Mouse (Mus musculus) myocyte (in vitro differentiated cells): Measurements from ENCODE around the gene Dtl. TPM values are rescaled to one million over a fixed set of nuclear protein-coding genes. Genes with fewer than 3 reads are reported as not detected.

ENCODE experiments used
- H3K27me3 ChIP-seq: one replicate; pipeline ENCODE4 v1.6.1; 2011; ENCODE audit not compliant: control insufficient read depth, insufficient read depth, insufficient read length
- H3K36me3 ChIP-seq: one replicate; pipeline ENCODE4 v1.6.1; 2011; ENCODE audit not compliant: control insufficient read depth, insufficient read depth
- H3K4me2 ChIP-seq: one replicate; pipeline ENCODE4 v1.6.1; 2011; ENCODE audit warnings: low read depth, control low read depth
- H3K4me3 ChIP-seq: one replicate; pipeline ENCODE4 v1.5.1; 2011; ENCODE audit warnings: mild to moderate bottlenecking, control low read depth, moderate library complexity
- H3K79me2 ChIP-seq: one replicate; pipeline ENCODE4 v1.6.1; 2011; ENCODE audit not compliant: control insufficient read depth, insufficient read depth
- H3ac ChIP-seq: one replicate; pipeline ENCODE4 v1.6.1; 2011; ENCODE audit not compliant: control insufficient read depth, insufficient read length
- CEBPB ChIP-seq: IDR thresholded peaks from 2 replicates; pipeline ENCODE4 v1.6.1; 2011; ENCODE audit warnings: mild to moderate bottlenecking, moderate library complexity; ENCODE audit not compliant: poor library complexity, insufficient read depth, severe bottlenecking
- E2F4 ChIP-seq: IDR thresholded peaks from one replicate; pipeline ENCODE4 v1.6.1; 2011; ENCODE audit warnings: mild to moderate bottlenecking, control low read depth, moderate library complexity; ENCODE audit not compliant: insufficient read depth
- MAX ChIP-seq: IDR thresholded peaks from one replicate; pipeline ENCODE4 v1.6.1; 2011; ENCODE audit warnings: low read depth, mild to moderate bottlenecking, control low read depth
- MYOD1 ChIP-seq, 3 experiments: IDR thresholded peaks; one replicate each; pipeline ENCODE4 v1.6.1; 2011; ENCODE audit warnings: control low read depth in 2 of 3, low read depth in 2 of 3, mild to moderate bottlenecking in 2 of 3, moderate library complexity in 1 of 3; ENCODE audit not compliant: insufficient read length in 2 of 3, control insufficient read depth in 1 of 3
- MYOG ChIP-seq, 3 experiments: IDR thresholded peaks; one replicate each; pipeline ENCODE4 v1.6.1; 2011; ENCODE audit warnings: control low read depth in 2 of 3, low read depth in 2 of 3, mild to moderate bottlenecking in 2 of 3; ENCODE audit not compliant: insufficient read length in 2 of 3, control insufficient read depth in 1 of 3, insufficient read depth in 1 of 3
- POLR2A ChIP-seq: IDR thresholded peaks from one replicate; pipeline ENCODE4 v1.6.1; 2011; ENCODE audit warnings: low read depth, mild to moderate bottlenecking, control low read depth, moderate library complexity; ENCODE audit not compliant: insufficient read length
- POLR2AphosphoS2 ChIP-seq: IDR thresholded peaks from one replicate; pipeline ENCODE4 v1.6.1; 2011; ENCODE audit warnings: low read depth, control low read depth; ENCODE audit not compliant: insufficient read length
- REST ChIP-seq: IDR thresholded peaks from one replicate; pipeline ENCODE4 v1.6.1; 2011; ENCODE audit warnings: mild to moderate bottlenecking, control low read depth, moderate library complexity; ENCODE audit not compliant: insufficient read depth, insufficient read length
- SRF ChIP-seq: IDR thresholded peaks from one replicate; pipeline ENCODE4 v1.6.1; 2011; ENCODE audit warnings: low read depth; ENCODE audit not compliant: control insufficient read depth, insufficient read length
- TCF12 ChIP-seq: IDR thresholded peaks from one replicate; pipeline ENCODE4 v1.6.1; 2011; ENCODE audit warnings: mild to moderate bottlenecking, control low read depth; ENCODE audit not compliant: poor library complexity, insufficient read depth, severe bottlenecking
- TCF3 ChIP-seq: IDR thresholded peaks from one replicate; pipeline ENCODE4 v1.6.1; 2011; ENCODE audit warnings: low read depth, control low read depth; ENCODE audit not compliant: insufficient read length
- USF1 ChIP-seq: IDR thresholded peaks from one replicate; pipeline ENCODE4 v1.6.1; 2011; ENCODE audit warnings: low read depth, mild to moderate bottlenecking, control low read depth, moderate library complexity
- polyA plus RNA-seq: library from polyadenylated mRNA; unstranded; fragments of >200 nt; fragmentation: generic; extraction: Trizol; gene quantifications from one replicate; pipeline ENCODE4 v1.2.1, GENCODE M21; 2012; ENCODE audit warnings: missing spikeins

The Dtl gene
- polyA plus RNA-seq, 1 experiment: 1.2 TPM

DNA sequence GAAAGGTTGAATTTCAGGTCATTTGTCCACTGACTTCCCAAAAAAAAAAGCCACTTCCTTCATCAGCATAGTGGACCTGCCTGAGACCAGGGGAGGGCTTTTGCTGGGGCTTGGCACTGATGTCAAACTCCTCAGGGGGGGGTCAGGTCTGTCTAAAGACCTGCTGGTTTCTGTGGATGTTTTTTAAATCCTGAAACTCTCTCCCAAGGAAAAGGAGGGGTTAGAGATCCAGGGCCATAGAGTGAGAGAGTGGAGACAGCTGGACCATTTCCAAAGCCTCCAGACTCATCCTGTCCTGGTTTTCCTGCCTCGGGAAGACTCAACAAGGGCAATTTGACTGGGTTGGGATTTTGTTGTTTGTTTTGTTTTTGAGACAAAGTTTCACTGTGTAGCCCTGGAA is 68.6 kb downstream of the Dtl start:
- Histone ChIP-seq H3K79me2 (no peaks in the 10 kb centered on the region), H3K27me3 (no peaks in the 10 kb centered on the region), H3K36me3 (no peaks in the 10 kb centered on the region), H3K4me3 (no peak overlapping the region), H3K4me2 (no peak overlapping the region), H3ac (no peak overlapping the region)
- no peak for TF ChIP-seq POLR2AphosphoS2
- TF ChIP-seq SRF: no peak
- TF ChIP-seq CEBPB: no peak
- no peak for TF ChIP-seq REST
- TF ChIP-seq E2F4: no peak
- no peak for TF ChIP-seq TCF3
- TF ChIP-seq MYOG (IDR thresholded peaks at IDR 0.05; ENCODE audit: control insufficient read depth in 1 of 3, insufficient read depth in 1 of 3, insufficient read length in 2 of 3, low read depth in 2 of 3): no peak
- TF ChIP-seq USF1: no peak
- TF ChIP-seq MAX: no peak
- TF ChIP-seq TCF12: no peak

DNA sequence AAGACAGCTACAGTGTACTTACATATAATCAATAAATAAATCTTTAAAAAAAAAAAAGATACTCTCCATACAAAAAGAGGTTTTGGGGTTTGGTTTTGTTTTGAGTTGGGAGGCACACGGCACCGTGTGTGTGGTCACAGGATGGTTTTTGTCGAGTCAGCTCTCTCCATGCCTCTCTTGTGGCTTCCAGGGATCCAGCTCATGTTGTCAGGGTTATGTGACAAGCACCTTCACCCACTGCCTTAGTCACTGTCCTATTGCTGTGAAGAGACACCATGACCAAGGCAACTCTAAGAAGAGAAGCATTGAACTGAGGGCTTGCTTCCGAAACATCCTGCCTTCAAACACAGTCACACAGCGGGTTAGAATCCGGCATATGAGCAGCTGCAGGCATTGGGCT is 75.7 kb downstream of the Dtl start:
- Histone ChIP-seq H3K27me3 (no peaks in the 10 kb centered on the region), H3K4me2 (no peak overlapping the region), H3K79me2 (no peaks in the 10 kb centered on the region), H3K36me3 (no peaks in the 10 kb centered on the region), H3ac (no peak overlapping the region), H3K4me3 (no peak overlapping the region)
- no peak for TF ChIP-seq MYOG (IDR thresholded peaks at IDR 0.05; ENCODE audit: control insufficient read depth in 1 of 3, insufficient read depth in 1 of 3, insufficient read length in 2 of 3, low read depth in 2 of 3)
- no peak for TF ChIP-seq E2F4

DNA sequence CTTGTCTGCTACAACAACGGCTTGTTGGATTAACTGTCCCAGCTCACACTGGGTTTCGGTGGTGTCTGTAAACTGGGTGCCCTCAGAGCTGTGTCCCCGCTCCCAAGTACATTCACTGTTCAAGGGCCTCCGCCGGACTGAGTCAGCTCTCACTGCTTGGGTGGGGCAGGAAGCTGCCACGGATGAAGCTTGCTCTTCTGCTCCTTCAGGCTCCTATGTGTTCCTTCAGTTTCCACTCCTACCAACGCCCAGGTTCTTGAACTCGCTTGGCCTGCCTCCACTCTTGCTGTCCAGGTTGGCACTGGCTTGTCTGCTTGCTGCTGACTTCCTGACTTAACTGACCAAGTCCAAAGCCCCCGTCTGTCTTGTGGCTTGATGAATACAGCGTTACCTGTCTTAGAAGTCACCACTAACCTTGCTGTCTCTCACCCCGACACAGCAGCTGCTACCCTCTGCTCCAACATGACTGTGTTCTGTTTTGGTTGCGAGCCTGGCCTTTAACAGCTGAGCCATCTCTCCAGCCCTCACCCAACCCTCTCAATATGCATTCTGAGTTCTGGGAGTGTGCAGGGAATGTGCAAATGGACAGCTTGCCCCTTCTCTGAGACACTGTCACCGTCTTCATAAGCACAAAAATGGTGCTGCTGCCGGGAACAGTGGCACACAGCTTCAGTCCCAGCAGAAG is 76.9 kb downstream of the Dtl start:
- no peak overlapping the region for H3K4me3 ChIP-seq
- no peak overlapping the region for H3ac ChIP-seq
- H3K79me2 ChIP-seq: no peaks in the 10 kb centered on the region
- H3K36me3 ChIP-seq: no peaks in the 10 kb centered on the region
- no peak overlapping the region for H3K4me2 ChIP-seq
- TF ChIP-seq MYOG (IDR thresholded peaks at IDR 0.05; ENCODE audit: control insufficient read depth in 1 of 3, insufficient read depth in 1 of 3, insufficient read length in 2 of 3, low read depth in 2 of 3) (peak in 1 of 3 experiments; percentile 53), CEBPB (no peak), MYOD1 (IDR thresholded peaks at IDR 0.05; ENCODE audit: control insufficient read depth in 1 of 3, insufficient read length in 2 of 3, low read depth in 2 of 3) (peak in 2 of 3 experiments; percentile 27 to 55), TCF12 (no peak), POLR2A (no peak), POLR2AphosphoS2 (no peak), MAX (no peak), USF1 (no peak), E2F4 (no peak), REST (no peak), SRF (no peak), TCF3 (no peak)
- no peaks in the 10 kb centered on the region for H3K27me3 ChIP-seq

- H3K79me2 ChIP-seq: no peaks in the 10 kb centered on the region
- H3K27me3 ChIP-seq: no peaks in the 10 kb centered on the region
- no peak overlapping the region for H3ac ChIP-seq
- no peak overlapping the region for H3K4me2 ChIP-seq
- H3K36me3 ChIP-seq: no peaks in the 10 kb centered on the region
- no peak overlapping the region for H3K4me3 ChIP-seq
- no peak for TF ChIP-seq USF1
- TF ChIP-seq TCF3: no peak
- no peak for TF ChIP-seq POLR2A
Measured at GRCm38 (mm10) chr1:191496676-191497075, 78.7 kb downstream of the Dtl start.

GRCm38 (mm10) chr1:191495051-191495467 is 80.3 kb downstream of the Dtl start:
- Histone ChIP-seq H3K36me3 (no peaks in the 10 kb centered on the region), H3ac (no peak overlapping the region), H3K79me2 (no peaks in the 10 kb centered on the region), H3K27me3 (no peaks in the 10 kb centered on the region), H3K4me3 (no peak overlapping the region), H3K4me2 (no peak overlapping the region)
- TF ChIP-seq MAX: no peak
- TF ChIP-seq MYOD1 (IDR thresholded peaks at IDR 0.05; ENCODE audit: control insufficient read depth in 1 of 3, insufficient read length in 2 of 3, low read depth in 2 of 3): no peak
- no peak for TF ChIP-seq CEBPB
- TF ChIP-seq REST: no peak
- no peak for TF ChIP-seq TCF3
- TF ChIP-seq POLR2AphosphoS2: no peak
- TF ChIP-seq USF1: no peak
- TF ChIP-seq MYOG (IDR thresholded peaks at IDR 0.05; ENCODE audit: control insufficient read depth in 1 of 3, insufficient read depth in 1 of 3, insufficient read length in 2 of 3, low read depth in 2 of 3): no peak
- TF ChIP-seq SRF: no peak
- no peak for TF ChIP-seq TCF12
- no peak for TF ChIP-seq POLR2A
- TF ChIP-seq E2F4: no peak
